Mouse (Mus musculus) frontal cortex, adult 2 months (tissue): ENCODE measurements around the gene Atp2a2. TPM values are rescaled to one million over a fixed set of nuclear protein-coding genes. Genes with fewer than 3 reads are reported as not detected.

Experiments
- DNase-seq, 2 experiments: peaks; one replicate each; pipeline ENCODE4 v3.0.0; 2022; ENCODE audit warnings: low spot score in 1 of 2; ENCODE audit errors: extremely low spot score in 1 of 2
- polyA plus RNA-seq: library from polyadenylated mRNA; depleted of rRNA; stranded (reverse); fragments of >200 nt; gene quantifications from 2 replicates; pipeline ENCODE4 v1.2.3, GENCODE M21; 2012

Gene Atp2a2
- polyA plus RNA-seq, 1 experiment: 269 TPM

DNA sequence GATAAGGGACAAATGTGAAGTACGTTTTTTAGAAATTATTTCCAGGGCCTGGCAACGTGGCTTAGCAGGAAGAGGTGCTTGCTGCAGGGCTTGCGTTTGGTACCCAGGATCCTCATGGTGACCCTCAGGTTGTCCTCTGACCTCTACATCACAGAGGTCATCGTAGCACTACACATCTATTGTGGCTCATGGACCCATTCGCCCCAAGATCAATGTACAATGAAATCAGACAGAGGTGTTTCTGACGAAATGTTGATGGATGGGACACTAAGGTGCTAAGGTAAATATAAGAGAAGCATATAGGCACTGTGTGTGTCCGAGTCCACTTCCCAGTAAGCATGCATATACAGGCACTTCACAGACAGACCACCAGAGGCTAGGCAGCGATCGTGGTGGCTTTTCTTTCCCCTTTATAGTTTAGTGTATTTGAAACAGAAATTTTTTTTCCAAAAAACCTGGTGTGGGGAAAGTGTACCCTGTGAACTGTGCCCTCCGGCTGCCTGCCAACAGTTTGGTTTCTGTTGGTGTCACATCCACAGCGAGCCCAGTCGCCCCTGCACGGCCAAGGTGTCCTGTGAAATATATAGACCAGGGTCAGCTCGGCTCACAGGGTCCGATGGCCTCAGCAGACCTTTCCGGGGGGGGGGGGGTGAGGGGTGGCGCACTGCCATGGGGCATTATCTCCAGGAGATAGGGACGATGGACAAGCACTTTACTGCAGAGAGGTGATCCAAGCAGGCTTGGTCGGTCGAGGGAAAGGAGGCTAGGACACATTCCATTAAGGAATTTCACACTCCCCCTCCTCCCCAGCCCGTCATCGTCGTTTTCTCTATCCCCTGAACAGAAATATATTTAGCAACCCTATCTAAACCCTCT lies 18.5 kb upstream of the Atp2a2 start:
- DNase-seq: no peak

DNA sequence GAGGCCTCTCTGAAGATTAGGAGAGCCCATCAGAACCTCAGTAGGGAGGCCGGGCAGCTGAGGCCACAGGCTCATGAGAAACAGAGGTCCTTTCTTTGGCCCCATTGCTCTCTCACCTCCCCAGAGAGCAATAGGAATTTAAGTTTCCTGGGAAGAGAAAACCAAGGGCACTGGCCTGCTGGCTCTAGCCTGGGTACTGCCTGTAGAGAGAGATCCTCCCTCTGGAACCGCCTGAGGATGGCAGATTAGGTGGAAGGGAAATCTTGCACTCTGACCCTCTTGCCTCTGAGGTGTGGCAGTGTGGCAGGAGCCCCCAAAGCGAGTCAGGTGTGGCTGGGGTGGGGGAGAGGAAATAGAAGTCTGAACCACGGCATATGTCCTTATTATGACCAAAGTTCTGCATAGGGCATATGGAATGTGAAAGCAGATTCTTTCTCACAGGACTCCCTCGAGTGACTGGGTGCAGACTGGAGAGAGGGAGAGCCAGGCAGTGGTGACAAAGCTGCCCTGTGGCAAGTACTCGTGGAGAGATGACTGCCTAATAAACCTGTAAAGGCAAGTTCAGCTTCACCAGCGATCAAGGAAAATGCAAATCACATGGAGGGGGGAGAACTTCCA lies 17.1 kb upstream of the Atp2a2 start:
- DNase-seq: no peak

DNA sequence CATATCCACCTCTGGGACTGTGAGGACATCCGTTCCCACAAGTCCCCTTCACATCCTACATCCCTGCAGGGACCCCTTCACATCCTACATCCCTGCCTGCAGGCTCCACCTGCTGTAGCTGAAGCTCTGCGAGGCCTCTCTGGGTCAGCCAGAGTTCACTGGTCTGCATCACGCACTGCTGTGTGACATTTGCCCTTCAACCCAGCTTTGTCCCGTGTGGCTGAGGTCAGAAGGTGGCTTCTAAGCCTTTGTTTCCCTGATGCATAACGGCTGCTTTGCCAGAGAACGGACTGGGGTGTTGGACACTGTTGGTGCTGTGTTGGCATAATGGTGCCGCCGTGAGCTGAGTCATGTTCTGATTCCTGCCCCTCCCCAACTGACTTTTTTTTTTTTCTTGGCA lies 16.2 kb upstream of the Atp2a2 start:
- DNase-seq: no peak

DNA sequence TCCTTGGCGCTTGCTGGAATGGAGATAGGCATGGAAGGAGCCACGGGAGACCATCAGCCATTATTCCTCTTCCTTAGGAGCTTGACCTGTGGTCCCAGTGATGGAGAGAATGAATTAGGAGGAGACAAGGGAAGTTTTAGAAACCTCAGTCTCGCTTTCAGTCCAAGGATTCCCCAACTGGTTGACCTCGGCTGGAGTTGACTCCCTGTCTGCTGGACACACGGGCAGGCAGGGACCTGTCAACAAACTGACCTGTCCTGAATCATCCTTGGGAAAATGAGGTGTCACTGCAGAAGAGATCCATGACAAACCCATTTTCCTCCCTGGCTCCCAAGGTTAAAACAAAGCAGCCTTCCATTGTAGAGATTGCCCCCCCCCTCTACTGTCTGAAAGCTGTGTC lies 14.9 kb upstream of the Atp2a2 start:
- DNase-seq: no peak

DNA sequence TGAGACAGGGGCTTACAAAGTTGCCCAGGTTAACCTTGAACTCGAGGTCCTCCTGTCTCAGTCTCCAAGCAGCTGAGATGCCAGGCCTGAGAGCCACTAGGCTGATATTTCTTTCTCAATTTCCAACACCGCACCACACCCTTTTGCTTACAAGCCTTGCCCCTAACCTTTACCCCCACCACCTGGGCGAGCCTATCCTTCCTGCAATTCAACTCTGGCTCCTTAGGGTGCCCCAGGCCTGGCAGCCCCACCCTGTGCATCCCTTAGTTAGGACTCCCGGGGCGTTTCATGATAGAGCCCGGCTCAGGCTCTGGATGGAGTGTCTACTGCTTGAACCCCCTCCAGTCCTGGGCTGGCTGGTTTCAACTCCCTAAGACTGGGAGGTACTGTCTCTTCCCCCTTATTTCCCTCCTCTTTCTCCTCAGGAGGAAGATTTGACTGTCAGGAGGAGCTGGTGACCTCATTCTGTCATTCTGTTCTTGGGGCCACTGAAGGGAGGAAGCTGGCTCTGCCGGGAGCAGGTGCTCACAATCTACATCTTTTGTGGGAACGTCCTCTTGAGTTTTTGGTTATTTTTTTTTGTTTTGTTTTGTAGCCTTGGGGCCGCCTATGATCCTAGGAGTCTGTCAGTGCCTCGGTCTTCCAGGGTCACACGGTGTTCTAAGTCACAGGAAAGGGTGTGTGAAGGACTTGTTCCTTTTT lies 14.2 kb upstream of the Atp2a2 start:
- DNase-seq: no peak

DNA sequence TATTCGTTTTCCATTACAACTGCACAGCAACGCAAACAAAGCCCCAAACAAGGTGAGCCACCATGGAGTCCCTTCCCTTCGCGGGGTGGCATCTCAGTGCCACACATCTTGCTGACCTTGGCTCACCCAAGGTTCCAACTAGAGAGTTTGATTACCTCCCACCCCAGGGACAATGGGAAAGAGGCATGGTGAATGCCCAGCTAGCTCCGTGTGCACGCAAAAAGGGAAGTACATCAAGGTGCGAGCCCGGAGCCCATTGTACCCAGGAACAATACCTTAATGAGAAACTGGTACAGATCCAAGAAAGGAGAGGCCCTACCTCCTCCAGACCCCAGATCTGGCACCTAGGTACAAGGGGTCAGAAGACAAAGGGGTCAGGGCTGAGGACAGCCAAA lies 12.1 kb upstream of the Atp2a2 start:
- no peak for DNase-seq

DNA sequence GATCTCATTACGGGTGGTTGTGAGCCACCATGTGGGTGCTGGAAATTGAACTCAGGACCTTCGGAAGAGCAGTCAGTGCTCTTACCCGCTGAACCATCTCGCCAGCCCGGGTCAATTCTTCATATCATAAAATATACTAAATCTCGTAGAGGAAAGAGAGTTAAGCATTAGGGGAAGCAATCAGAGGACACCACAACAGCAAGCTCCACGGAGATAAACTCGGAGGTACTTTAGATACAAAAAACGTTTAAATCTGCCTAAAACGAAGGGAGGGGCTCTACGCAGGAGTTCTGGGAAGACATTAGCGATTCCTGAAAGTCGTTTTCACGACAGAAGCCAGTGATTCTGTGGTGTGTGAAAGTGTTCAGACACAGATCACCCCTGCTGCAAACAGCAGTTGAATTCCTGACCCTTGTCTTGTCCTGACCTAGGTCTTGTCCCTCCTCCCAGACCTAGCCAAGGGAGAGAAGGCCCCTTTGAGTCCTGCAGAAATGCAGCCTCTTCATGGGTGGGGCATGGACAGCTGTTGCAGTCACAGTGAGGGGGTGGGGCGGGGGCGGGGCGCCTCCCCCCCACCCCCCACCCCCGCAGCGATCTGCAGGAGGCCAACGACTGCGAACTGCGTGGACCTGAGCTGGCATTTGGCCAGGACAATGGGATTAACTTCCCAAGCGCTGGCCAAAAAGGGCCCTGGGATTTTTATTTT lies 11.5 kb upstream of the Atp2a2 start:
- DNase-seq: no peak

DNA sequence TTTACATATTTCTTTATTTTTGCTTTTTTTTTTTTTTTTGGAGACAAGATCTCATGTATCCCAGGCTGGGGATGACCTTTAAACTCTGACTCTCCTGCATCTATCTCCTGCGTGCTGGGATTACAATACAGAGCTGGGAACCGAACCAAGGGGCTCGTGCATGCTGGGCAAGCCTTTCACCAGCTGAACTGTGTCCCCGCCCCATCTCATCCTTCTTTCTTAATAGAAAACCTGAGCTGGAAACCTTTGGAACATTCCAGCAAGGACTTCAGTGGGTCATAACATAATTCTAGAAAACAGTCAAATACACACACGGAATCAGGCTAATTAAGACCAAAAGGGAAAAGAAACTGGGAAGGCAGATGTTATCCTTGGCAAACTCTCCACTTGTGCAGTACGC lies 10.0 kb upstream of the Atp2a2 start:
- no peak for DNase-seq

DNA sequence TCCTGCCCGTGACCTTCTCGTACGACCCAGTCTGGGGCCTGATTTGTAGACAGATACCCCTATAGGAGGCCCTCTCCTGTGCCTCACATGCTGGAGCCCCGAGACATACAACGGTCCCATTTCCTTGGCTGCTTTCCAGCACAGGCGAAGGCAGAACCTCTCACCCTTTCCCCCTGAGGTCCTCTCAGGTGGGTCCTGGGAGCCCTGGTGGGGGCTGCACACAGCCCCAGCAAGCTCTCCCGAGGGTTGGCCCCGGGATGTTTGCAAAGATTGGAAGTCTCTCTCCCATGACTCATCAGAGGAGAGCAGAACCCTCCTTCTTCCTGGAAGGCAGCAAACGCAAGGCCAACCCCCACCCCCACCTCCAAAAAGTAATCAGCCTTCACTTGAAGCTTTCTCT lies 9.4 kb upstream of the Atp2a2 start:
- DNase-seq: no peak

DNA sequence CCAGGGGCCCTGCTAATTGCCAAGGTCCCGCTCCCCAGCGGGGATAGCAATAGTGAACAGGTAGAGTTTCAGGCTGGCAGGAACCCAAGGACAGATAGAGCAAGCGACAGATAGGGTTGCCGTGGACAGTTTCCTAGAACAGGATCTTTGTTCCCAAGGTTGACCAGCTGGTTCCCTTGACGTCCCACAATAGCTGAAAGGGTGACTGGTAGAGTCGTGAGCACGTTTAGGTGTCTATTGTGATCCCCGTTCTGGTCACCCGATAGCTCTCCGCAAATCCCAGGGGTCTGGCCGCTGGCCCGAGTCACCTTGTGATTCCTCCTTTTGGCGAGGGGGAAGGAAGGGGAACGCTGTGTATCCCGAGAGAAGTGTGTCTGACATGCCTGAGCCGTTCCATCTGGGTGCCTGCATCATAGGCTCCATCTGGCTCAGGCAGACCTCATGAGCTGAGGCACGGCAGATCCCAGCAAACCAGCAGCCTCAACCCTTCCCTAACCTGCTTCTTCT lies 8.7 kb upstream of the Atp2a2 start:
- no peak for DNase-seq

DNA sequence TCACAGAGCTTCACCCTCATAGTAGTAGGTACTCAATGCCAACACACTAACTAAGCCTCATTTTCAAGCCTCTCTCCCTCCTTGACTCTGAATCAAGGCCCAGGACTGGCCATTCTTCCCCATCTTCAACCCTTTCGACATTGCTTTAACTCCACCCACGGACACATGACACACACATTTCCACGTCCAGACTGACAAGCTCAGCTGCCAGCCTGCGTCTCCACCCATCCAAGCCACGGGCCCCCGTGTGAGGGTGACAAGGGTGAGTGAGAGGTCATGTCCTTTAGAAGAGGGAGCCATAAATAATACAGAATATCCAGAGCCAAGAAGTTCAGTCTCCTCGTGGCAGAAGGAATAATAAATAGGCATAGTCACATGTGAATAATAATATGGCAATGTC lies 7.6 kb upstream of the Atp2a2 start:
- DNase-seq: no peak

DNA sequence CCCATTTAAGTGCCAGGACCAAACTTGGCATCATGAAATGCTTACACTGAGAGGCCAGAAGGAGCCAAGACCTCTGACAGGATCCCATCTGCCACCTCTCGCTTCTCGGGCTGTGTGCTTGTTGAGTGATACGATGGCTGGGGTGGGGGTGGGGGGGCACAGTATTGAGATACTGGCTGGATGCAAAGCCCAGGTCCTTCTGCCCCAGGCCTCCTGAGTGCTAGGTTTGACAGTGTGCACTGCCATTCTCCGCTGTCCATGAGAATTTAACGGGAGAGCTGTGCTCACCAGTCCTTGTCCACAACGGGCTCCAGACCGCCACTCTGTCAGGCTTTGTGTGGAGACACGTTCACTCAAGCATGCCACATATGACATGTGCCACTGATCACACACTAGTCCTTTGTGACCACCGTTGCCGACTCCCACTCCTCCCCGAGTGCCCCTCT lies 6.9 kb upstream of the Atp2a2 start:
- DNase-seq: no peak

DNA sequence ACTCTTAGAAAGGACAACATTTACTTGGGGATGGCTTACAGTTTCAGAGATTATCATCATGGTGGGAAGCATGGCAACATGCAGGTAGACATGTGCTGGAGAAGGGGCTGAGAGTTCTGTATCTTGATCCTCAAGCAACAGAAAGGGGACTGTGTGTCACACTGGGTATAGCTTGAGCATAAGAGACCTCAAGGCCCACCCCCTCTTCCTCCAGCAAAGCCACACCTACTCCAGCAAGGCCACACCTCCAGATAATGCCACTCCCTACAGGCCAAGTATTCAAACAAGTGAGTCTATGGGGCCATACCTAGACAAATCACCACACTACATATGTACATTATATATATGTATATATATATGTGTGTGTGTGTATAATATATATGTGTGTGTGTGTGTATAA lies 5.4 kb upstream of the Atp2a2 start:
- DNase-seq: no peak

DNA sequence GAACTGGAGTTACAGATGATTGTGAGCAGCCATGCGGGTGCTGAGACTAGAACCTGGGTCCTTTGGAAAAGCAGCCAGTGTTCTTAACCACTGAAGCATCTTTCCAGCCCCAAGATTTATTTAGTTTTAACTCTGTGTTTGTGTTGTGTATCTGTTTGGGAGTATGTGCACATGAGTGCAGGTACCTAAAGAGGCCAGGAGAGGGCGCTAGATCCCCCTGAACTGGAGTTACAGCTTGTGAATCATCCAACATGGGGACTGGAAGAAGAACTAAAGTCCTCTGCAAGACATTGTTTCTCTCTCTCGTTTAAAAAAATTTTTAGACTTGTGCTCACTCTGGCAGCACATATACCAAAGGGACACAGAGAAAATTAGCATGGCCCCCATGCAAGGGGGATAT lies 4.4 kb upstream of the Atp2a2 start:
- DNase-seq: no peak

DNA sequence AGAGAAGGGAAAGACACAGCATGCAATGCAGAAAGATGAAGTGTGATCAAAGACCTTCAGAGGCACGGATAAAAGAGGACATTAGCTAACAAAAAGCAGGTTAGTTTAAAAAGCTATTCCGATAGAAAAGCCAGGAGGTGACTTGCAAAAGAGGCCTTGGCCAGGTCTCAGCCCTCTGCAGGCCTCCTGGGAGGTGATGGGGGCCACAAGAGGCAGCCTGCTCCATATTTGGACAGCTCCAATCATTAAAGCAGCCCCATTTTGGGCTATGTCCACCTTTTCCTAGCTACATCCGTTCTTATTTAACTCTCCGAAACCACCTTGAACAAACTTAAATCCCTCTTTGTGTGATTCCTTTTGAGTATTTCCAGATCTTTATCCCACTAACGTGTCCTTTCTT lies 3.5 kb upstream of the Atp2a2 start:
- DNase-seq: no peak

DNA sequence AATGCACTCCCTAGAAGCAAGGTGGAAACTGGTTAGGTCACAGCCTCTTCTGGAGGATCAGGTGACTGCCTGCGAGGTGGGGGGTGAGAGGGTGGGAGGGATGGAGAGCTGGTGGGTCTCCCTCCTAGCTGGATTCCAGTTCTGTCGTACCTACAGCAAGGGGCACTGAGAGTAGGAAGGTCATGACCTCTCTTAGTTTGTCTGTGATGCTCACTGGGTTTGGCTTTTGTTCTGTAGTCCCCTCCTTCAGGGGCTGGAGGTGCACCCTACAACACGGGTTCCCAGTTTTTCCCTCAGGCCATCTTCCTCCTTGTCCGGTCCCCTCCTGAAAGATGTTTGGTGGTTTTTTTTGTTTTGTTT lies 1.7 kb upstream of the Atp2a2 start:
- no peak for DNase-seq

DNA sequence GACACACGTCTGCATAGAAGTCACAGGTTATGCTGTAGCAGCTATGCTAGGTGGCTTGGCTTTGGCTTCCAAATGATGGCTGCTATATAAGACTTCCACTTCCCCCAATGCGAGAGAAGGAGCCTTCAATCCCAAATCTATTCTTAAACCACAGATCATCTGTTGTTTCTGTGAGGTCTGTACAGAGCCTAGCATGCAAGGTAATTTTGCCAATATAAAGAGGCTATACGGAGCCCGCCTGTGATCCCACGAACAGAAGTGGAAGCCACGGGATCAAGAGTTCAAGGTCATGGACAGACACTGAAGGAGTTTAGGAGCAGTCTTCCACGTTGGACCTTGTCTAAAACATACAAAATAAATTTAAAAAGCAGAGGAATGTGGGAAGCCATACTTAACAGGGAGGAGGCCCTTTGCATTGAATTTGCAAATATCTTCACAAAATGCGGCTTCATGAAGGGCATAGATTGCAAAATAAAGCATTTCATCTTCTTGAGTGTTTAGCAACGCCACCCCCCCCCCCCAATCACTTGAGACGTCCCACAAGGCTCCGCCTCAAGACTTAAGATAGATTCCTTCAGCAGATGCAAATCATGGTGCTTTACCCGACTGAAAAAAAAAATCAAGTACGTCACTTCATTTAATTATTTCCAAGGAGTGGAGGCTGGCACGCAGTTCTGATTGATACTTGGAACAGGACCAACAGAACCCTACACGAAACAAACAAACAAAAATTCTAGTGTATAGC lies 1.2 kb upstream of the Atp2a2 start:
- no peak for DNase-seq

DNA sequence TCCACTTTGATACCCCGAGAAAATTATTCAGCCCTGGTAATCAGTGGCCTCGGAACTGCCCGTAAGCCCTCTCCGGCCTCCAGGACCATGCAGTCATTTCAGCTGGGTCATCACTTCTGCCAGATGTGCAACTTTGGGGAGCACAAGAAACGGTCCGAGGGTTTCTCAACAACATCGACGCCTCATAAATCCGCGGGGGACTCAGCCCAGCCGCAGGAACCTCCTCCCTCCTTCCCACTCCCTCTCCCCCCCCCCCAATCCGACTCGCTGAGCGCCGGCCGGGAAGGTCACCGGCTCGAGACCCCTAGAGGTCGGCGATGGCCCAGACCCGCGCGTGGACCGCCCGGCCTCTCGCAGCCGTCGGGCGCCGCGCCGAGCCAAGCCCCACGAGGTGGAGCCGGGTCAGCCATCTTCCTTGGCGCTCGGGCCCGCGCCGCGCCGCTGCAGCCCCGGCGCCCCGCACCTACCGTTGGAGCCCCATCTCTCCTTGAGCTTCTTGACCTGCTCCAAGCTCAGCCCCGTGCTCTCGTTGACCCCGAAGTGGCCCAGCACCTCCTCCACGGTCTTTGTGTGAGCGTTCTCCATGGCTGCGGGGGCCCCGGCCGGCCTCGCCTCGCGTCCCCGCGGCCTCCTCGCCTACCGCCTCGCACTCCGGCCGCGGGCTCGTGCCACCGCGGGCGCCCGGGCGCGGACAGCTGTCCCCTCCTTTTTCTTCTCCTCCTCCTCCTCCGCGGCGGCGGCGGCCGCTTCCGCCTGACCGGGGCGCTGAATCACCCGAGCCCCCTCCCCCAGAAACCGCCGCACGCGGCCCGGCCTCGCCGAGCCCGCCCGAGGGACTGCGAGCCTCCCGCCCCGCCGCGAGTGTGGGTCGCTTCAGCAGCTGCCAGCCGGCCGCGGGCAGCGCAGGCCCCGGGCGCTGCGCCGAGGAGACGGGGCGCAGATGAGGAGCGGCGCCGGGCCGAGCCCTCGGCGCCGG lies 636 bp downstream of the Atp2a2 start:
- DNase-seq: peak in 1 of 2 experiments; percentile 30

DNA sequence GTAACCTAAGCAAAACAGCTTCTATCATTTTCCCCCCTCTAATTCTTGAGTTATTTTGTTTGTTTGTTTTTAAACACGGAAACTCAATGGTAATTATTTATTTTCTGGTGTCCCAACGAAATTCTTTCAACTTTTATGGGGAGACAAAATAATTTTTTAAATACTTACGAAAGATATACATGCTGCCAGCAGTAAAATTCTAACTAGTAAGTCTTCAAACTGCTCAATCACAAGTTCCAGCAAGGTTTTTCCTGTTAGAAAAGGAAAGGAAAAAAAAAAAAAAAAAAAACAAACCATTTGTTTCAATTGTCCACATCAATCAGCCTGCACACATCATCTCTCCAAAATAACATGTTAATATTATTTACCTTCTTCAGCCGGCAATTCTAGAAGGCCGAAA lies 1.5 kb downstream of the Atp2a2 start:
- DNase-seq: no peak
